In genomic region chr10:51961497-51961896, GRCm38 (mm10) we compare ENCODE assay signal across 12 mouse cellular contexts.
DNase-seq lines count a peak whose midpoint lies in the region; ATAC-seq and TF ChIP-seq lines count a peak whose summit lies in the region.
"Had no signal": no experiment of that assay in that cellular context is flagged by ENCODE, and none has a peak within 500 bp of the region (broad histone marks: within the 10 kb centered on the region; RNA-seq: fewer than 3 reads in every experiment).

No protein-coding gene starts in this region.

- H3K27ac ChIP-seq in CH12.LX (ENCODE audit: insufficient read depth, low read depth): no peak overlapping the region
- no peak overlapping the region for H3K27ac ChIP-seq in forebrain, embryonic 14.5 days (ENCODE audit: low read depth, low read length)
- no peak overlapping the region for H3K27ac ChIP-seq in midbrain, embryonic 11.5 days (ENCODE audit: low read depth, low read length)
- H3K27ac ChIP-seq in kidney, embryonic 16.5 days (ENCODE audit: low read length): no peak overlapping the region
- H3K27ac ChIP-seq: kidney, postnatal 0 days had no signal

- dilution Hi-C loops in CH12.LX (cut with MboI; ENCODE audit: extremely low pct_ligation_motif_present, extremely low pct_unique_long_range_greater_than_20kb, low sequenced_read_pairs): no loop called here

- 0 out of 2 replicates have a peak overlapping the region, but pooled peaks have one; percentile 5 for H3K4me2 ChIP-seq in CH12.LX (ENCODE audit: insufficient read depth, low read depth, poor library complexity, severe bottlenecking)
- H3K4me2 ChIP-seq in forebrain, embryonic 14.5 days (ENCODE audit: low read length): no peak overlapping the region
- no peak overlapping the region for H3K4me2 ChIP-seq in midbrain, embryonic 11.5 days
- no peak overlapping the region for H3K4me2 ChIP-seq in kidney, embryonic 16.5 days (replicated peaks; ENCODE audit: low read depth, low read length)

- no peaks in the 10 kb centered on the region for H3K36me3 ChIP-seq in CH12.LX (replicated peaks in 1 of 2; ENCODE audit: control insufficient read depth in 1 of 2, insufficient read depth in 1 of 2, low read length in 1 of 2)
- H3K36me3 ChIP-seq in forebrain, embryonic 14.5 days (ENCODE audit: control insufficient read depth, insufficient read depth, low read length): no peaks in the 10 kb centered on the region
- no peaks in the 10 kb centered on the region for H3K36me3 ChIP-seq in midbrain, embryonic 11.5 days (ENCODE audit: control insufficient read depth, insufficient read depth, low read length)
- no peaks in the 10 kb centered on the region for H3K36me3 ChIP-seq in kidney, embryonic 16.5 days (ENCODE audit: insufficient read depth, low read length)

- H3K27me3 ChIP-seq in CH12.LX (replicated peaks): no peaks in the 10 kb centered on the region
- H3K27me3 ChIP-seq in forebrain, embryonic 14.5 days (replicated peaks; ENCODE audit: control insufficient read depth, insufficient read depth, low read length): no peaks in the 10 kb centered on the region
- no peaks in the 10 kb centered on the region for H3K27me3 ChIP-seq in midbrain, embryonic 11.5 days (ENCODE audit: control insufficient read depth, insufficient read depth, low read length)
- no peaks in the 10 kb centered on the region for H3K27me3 ChIP-seq in kidney, embryonic 16.5 days (ENCODE audit: insufficient read depth, low read length)
- H3K27me3 ChIP-seq: megakaryocyte, embryonic 14.5 days; Patski had no signal

- H3K4me3 ChIP-seq in CH12.LX (replicated peaks in 1 of 3; ENCODE audit: low read depth in 2 of 3, low read length in 2 of 3, poor library complexity in 1 of 3): no peak overlapping the region
- no peak overlapping the region for H3K4me3 ChIP-seq in forebrain, embryonic 14.5 days (ENCODE audit: low read depth, low read length)
- no peak overlapping the region for H3K4me3 ChIP-seq in midbrain, embryonic 11.5 days (ENCODE audit: low read depth, low read length)
- no peak overlapping the region for H3K4me3 ChIP-seq in kidney, embryonic 16.5 days (ENCODE audit: low read length)
- H3K4me3 ChIP-seq: megakaryocyte, embryonic 14.5 days had no signal

- peak; percentile 87 for ATAC-seq in forebrain, embryonic 14.5 days
- peak; percentile 94 for ATAC-seq in midbrain, embryonic 11.5 days (ENCODE audit: low FRiP score)
- ATAC-seq in kidney, embryonic 16.5 days (ENCODE audit: low FRiP score, low TSS enrichment): no peak
- ATAC-seq: Patski had no signal

- TF ChIP-seq CTCF in CH12.LX (conservative IDR thresholded peaks at IDR 0.05 in 1 of 2, IDR thresholded peaks at IDR 0.05 in 1 of 2; ENCODE audit: low read depth in 2 of 2, low read length in 2 of 2): no peak

- WGBS in forebrain, embryonic 14.5 days: 14% methylated on average over 2 of the region's 2 CpGs
- 30% methylated on average over 2 of the region's 2 CpGs for WGBS in midbrain, embryonic 11.5 days
- WGBS in kidney, embryonic 16.5 days: 41% methylated on average over 2 of the region's 2 CpGs

- no peak overlapping the region for H3K9ac ChIP-seq in CH12.LX (ENCODE audit: insufficient read depth, low read depth)
- no peak overlapping the region for H3K9ac ChIP-seq in forebrain, embryonic 14.5 days (ENCODE audit: low read length)
- H3K9ac ChIP-seq in midbrain, embryonic 11.5 days (ENCODE audit: low read length): no peak overlapping the region
- H3K9ac ChIP-seq in kidney, embryonic 16.5 days (replicated peaks; ENCODE audit: low read length): no peak overlapping the region

- no peak for TF ChIP-seq POLR2A in CH12.LX (IDR thresholded peaks at IDR 0.05; ENCODE audit: low read depth, low read length)

- no peaks in the 10 kb centered on the region for H3K79me2 ChIP-seq in CH12.LX (replicated peaks; ENCODE audit: control insufficient read depth, extremely low read depth, insufficient read depth, poor library complexity, severe bottlenecking)

- peak; percentile 4 for DNase-seq in adrenal gland, postnatal 14 days
- DNase-seq in adrenal gland, postnatal 25 days: no peak
- DNase-seq in CH12.LX (ENCODE audit: extremely low read depth): no peak
- DNase-seq in forebrain, embryonic 14.5 days (ENCODE audit: low spot score): peak; percentile 50
- peak; percentile 84 for DNase-seq in midbrain, embryonic 11.5 days (ENCODE audit: low spot score, missing footprints)
- no peak for DNase-seq in frontal cortex, adult 2 months (ENCODE audit: extremely low spot score in 1 of 2, low spot score in 1 of 2)
- DNase-seq in thymus, postnatal 0 days (ENCODE audit: low spot score): no peak
- DNase-seq: right cerebral cortex, postnatal 4 days had no signal

- no peaks in the 10 kb centered on the region for H3K9me3 ChIP-seq in CH12.LX (replicated peaks; ENCODE audit: low read length)
- no peaks in the 10 kb centered on the region for H3K9me3 ChIP-seq in forebrain, embryonic 14.5 days (replicated peaks; ENCODE audit: control insufficient read depth, low read length)
- H3K9me3 ChIP-seq in midbrain, embryonic 11.5 days (ENCODE audit: control insufficient read depth, low read length): no peaks in the 10 kb centered on the region
- H3K9me3 ChIP-seq in kidney, embryonic 16.5 days (ENCODE audit: low read length): no peaks in the 10 kb centered on the region
- H3K9me3 ChIP-seq: megakaryocyte, embryonic 14.5 days had no signal

- TF ChIP-seq RAD21 in CH12.LX (IDR thresholded peaks at IDR 0.05; ENCODE audit: low read depth, low read length): no peak

- no peaks in the 10 kb centered on the region for H3K4me1 ChIP-seq in CH12.LX (ENCODE audit: control insufficient read depth in 1 of 2, insufficient read depth in 2 of 2)
- H3K4me1 ChIP-seq in forebrain, embryonic 14.5 days (ENCODE audit: control insufficient read depth, insufficient read depth, low read length): 0 out of 2 replicates have a peak, but pooled peaks cover 3% of the 10 kb centered on the region
- H3K4me1 ChIP-seq in midbrain, embryonic 11.5 days (ENCODE audit: control insufficient read depth, insufficient read depth, low read length): peaks cover 2% of the 10 kb centered on the region; the same call in 1 of the 2 replicates
- no peaks in the 10 kb centered on the region for H3K4me1 ChIP-seq in kidney, embryonic 16.5 days (ENCODE audit: insufficient read depth, low read length)
- H3K4me1 ChIP-seq: megakaryocyte, embryonic 14.5 days had no signal

- TF ChIP-seq EP300 in CH12.LX (IDR thresholded peaks at IDR 0.05; ENCODE audit: low read length): no peak

- in situ Hi-C loops in CH12.LX (cut with MboI; ENCODE audit: low pct_ligation_motif_present, low pct_unique_long_range_greater_than_20kb, low sequenced_read_pairs): no loop called here

TF ChIP-seq in CH12.LX, 34 proteins besides CTCF, POLR2A, EP300 and RAD21:
- TF ChIP-seq ZMIZ1 (IDR thresholded peaks at IDR 0.05; ENCODE audit: low read depth, low read length) (no peak), ZC3H11A (IDR thresholded peaks at IDR 0.05; ENCODE audit: low read depth, low read length) (no peak), HCFC1 (IDR thresholded peaks at IDR 0.05; ENCODE audit: low read depth, low read length) (no peak), NELFE (IDR thresholded peaks at IDR 0.05; ENCODE audit: low read depth, low read length) (no peak), ETS1 (conservative IDR thresholded peaks at IDR 0.05; ENCODE audit: low read depth, low read length) (no peak), ELF1 (IDR thresholded peaks at IDR 0.05; ENCODE audit: low read depth, low read length) (no peak), MAX (IDR thresholded peaks at IDR 0.05; ENCODE audit: low read length) (no peak), USF1 (IDR thresholded peaks at IDR 0.05; ENCODE audit: low read depth, low read length) (no peak), NRF1 (IDR thresholded peaks at IDR 0.05; ENCODE audit: low read depth, low read length) (no peak), CHD1 (IDR thresholded peaks at IDR 0.05; ENCODE audit: low read depth, low read length) (no peak), UBTF (IDR thresholded peaks at IDR 0.05; ENCODE audit: low read depth, low read length) (no peak), BHLHE40 (IDR thresholded peaks at IDR 0.05; ENCODE audit: low read depth, low read length) (no peak), CHD2 (IDR thresholded peaks at IDR 0.05; ENCODE audit: low read length) (no peak)

Comparison
In these comparisons a context has a peak if more than half of its experiments do, and no peak if none do; other contexts are left out.
1. DNase-seq: peak in adrenal gland, postnatal 14 days (single experiment), forebrain, embryonic 14.5 days (single experiment) and midbrain, embryonic 11.5 days (single experiment); none in adrenal gland, postnatal 25 days (single experiment), CH12.LX (single experiment), frontal cortex, adult 2 months (0 of 2) and thymus, postnatal 0 days (single experiment).